Mouse (Mus musculus): Measurements from ENCODE around the gene Prkd1. TPM values are rescaled to one million over a fixed set of nuclear protein-coding genes. Genes with fewer than 3 reads are reported as not detected.

Gene Prkd1
- polyA plus RNA-seq, 1 experiment, result 2.2 TPM

GRCm38 (mm10) chr12:50595777-50596176 lies 53.1 kb downstream of the Prkd1 start:
- no peaks in the 10 kb centered on the region for H3K4me1 ChIP-seq (ENCODE audit: control insufficient read depth, insufficient read depth, low read length)
- H3K36me3 ChIP-seq (ENCODE audit: control insufficient read depth, insufficient read depth, low read length), result no peaks in the 10 kb centered on the region
- TF ChIP-seq CTCF (IDR thresholded peaks at IDR 0.05; ENCODE audit: control insufficient read depth, insufficient read depth, insufficient replicate concordance, low read depth, low read length), result no peak
- no peak for TF ChIP-seq POLR2A (IDR thresholded peaks at IDR 0.05; ENCODE audit: control insufficient read depth, low read depth, low read length)
- H3K27ac ChIP-seq (ENCODE audit: control insufficient read depth, insufficient read depth, low read depth, low read length), result no peak overlapping the region
- H3K4me3 ChIP-seq (ENCODE audit: control insufficient read depth, low read depth, low read length), result no peak overlapping the region
- no peaks in the 10 kb centered on the region for H3K27me3 ChIP-seq (ENCODE audit: control insufficient read depth, insufficient read depth, low read length)

- Histone ChIP-seq H3K27ac (ENCODE audit: control insufficient read depth, insufficient read depth, low read depth, low read length) (no peak overlapping the region), H3K27me3 (ENCODE audit: control insufficient read depth, insufficient read depth, low read length) (no peaks in the 10 kb centered on the region), H3K36me3 (ENCODE audit: control insufficient read depth, insufficient read depth, low read length) (no peaks in the 10 kb centered on the region), H3K4me3 (ENCODE audit: control insufficient read depth, low read depth, low read length) (no peak overlapping the region), H3K4me1 (ENCODE audit: control insufficient read depth, insufficient read depth, low read length) (no peaks in the 10 kb centered on the region)
- no peak for TF ChIP-seq CTCF (IDR thresholded peaks at IDR 0.05; ENCODE audit: control insufficient read depth, insufficient read depth, insufficient replicate concordance, low read depth, low read length)
- no peak for TF ChIP-seq POLR2A (IDR thresholded peaks at IDR 0.05; ENCODE audit: control insufficient read depth, low read depth, low read length)
These were observed 54.4 kb downstream of the Prkd1 start for GRCm38 (mm10) chr12:50594506-50594905.

GRCm38 (mm10) chr12:50593481-50593880 lies 55.4 kb downstream of the Prkd1 start:
- TF ChIP-seq CTCF (IDR thresholded peaks at IDR 0.05; ENCODE audit: control insufficient read depth, insufficient read depth, insufficient replicate concordance, low read depth, low read length) (no peak), POLR2A (IDR thresholded peaks at IDR 0.05; ENCODE audit: control insufficient read depth, low read depth, low read length) (no peak)
- Histone ChIP-seq H3K4me3 (ENCODE audit: control insufficient read depth, low read depth, low read length) (no peak overlapping the region), H3K27me3 (ENCODE audit: control insufficient read depth, insufficient read depth, low read length) (no peaks in the 10 kb centered on the region), H3K36me3 (ENCODE audit: control insufficient read depth, insufficient read depth, low read length) (no peaks in the 10 kb centered on the region), H3K27ac (ENCODE audit: control insufficient read depth, insufficient read depth, low read depth, low read length) (no peak overlapping the region), H3K4me1 (ENCODE audit: control insufficient read depth, insufficient read depth, low read length) (no peaks in the 10 kb centered on the region)

GRCm38 (mm10) chr12:50588137-50588761 lies 60.6 kb downstream of the Prkd1 start:
- Histone ChIP-seq H3K4me1 (ENCODE audit: control insufficient read depth, insufficient read depth, low read length) (no peaks in the 10 kb centered on the region), H3K27ac (ENCODE audit: control insufficient read depth, insufficient read depth, low read depth, low read length) (no peak overlapping the region), H3K4me3 (ENCODE audit: control insufficient read depth, low read depth, low read length) (no peak overlapping the region), H3K27me3 (ENCODE audit: control insufficient read depth, insufficient read depth, low read length) (no peaks in the 10 kb centered on the region), H3K36me3 (ENCODE audit: control insufficient read depth, insufficient read depth, low read length) (no peaks in the 10 kb centered on the region)
- TF ChIP-seq CTCF (IDR thresholded peaks at IDR 0.05; ENCODE audit: control insufficient read depth, insufficient read depth, insufficient replicate concordance, low read depth, low read length) (no peak), POLR2A (IDR thresholded peaks at IDR 0.05; ENCODE audit: control insufficient read depth, low read depth, low read length) (no peak)

GRCm38 (mm10) chr12:50565198-50565597 lies 83.7 kb downstream of the Prkd1 start:
- no peak for TF ChIP-seq CTCF (IDR thresholded peaks at IDR 0.05; ENCODE audit: control insufficient read depth, insufficient read depth, insufficient replicate concordance, low read depth, low read length)
- TF ChIP-seq POLR2A (IDR thresholded peaks at IDR 0.05; ENCODE audit: control insufficient read depth, low read depth, low read length), result no peak
- no peak overlapping the region for H3K4me3 ChIP-seq (ENCODE audit: control insufficient read depth, low read depth, low read length)
- no peaks in the 10 kb centered on the region for H3K4me1 ChIP-seq (ENCODE audit: control insufficient read depth, insufficient read depth, low read length)
- no peak overlapping the region for H3K27ac ChIP-seq (ENCODE audit: control insufficient read depth, insufficient read depth, low read depth, low read length)
- H3K36me3 ChIP-seq (ENCODE audit: control insufficient read depth, insufficient read depth, low read length), result no peaks in the 10 kb centered on the region
- no peaks in the 10 kb centered on the region for H3K27me3 ChIP-seq (ENCODE audit: control insufficient read depth, insufficient read depth, low read length)

- TF ChIP-seq CTCF (IDR thresholded peaks at IDR 0.05; ENCODE audit: control insufficient read depth, insufficient read depth, insufficient replicate concordance, low read depth, low read length) (no peak), POLR2A (IDR thresholded peaks at IDR 0.05; ENCODE audit: control insufficient read depth, low read depth, low read length) (no peak)
- H3K4me1 ChIP-seq (ENCODE audit: control insufficient read depth, insufficient read depth, low read length), result no peaks in the 10 kb centered on the region
- H3K27me3 ChIP-seq (ENCODE audit: control insufficient read depth, insufficient read depth, low read length), result no peaks in the 10 kb centered on the region
- no peak overlapping the region for H3K4me3 ChIP-seq (ENCODE audit: control insufficient read depth, low read depth, low read length)
- H3K27ac ChIP-seq (ENCODE audit: control insufficient read depth, insufficient read depth, low read depth, low read length), result no peak overlapping the region
- H3K36me3 ChIP-seq (ENCODE audit: control insufficient read depth, insufficient read depth, low read length), result no peaks in the 10 kb centered on the region
These were observed 88.4 kb downstream of the Prkd1 start for GRCm38 (mm10) chr12:50560536-50560935.

- no peaks in the 10 kb centered on the region for H3K36me3 ChIP-seq (ENCODE audit: control insufficient read depth, insufficient read depth, low read length)
- H3K27me3 ChIP-seq (ENCODE audit: control insufficient read depth, insufficient read depth, low read length), result no peaks in the 10 kb centered on the region
- TF ChIP-seq CTCF (IDR thresholded peaks at IDR 0.05; ENCODE audit: control insufficient read depth, insufficient read depth, insufficient replicate concordance, low read depth, low read length) (no peak), POLR2A (IDR thresholded peaks at IDR 0.05; ENCODE audit: control insufficient read depth, low read depth, low read length) (no peak)
- H3K27ac ChIP-seq (ENCODE audit: control insufficient read depth, insufficient read depth, low read depth, low read length), result no peak overlapping the region
- no peaks in the 10 kb centered on the region for H3K4me1 ChIP-seq (ENCODE audit: control insufficient read depth, insufficient read depth, low read length)
- no peak overlapping the region for H3K4me3 ChIP-seq (ENCODE audit: control insufficient read depth, low read depth, low read length)
These were observed 90.7 kb downstream of the Prkd1 start for GRCm38 (mm10) chr12:50558231-50558630.
